Mouse (Mus musculus): ENCODE data around the gene Gas2l2.

The Gas2l2 gene

GRCm38 (mm10) chr11:83429355-83429754 is at the start of gene Gas2l2:
Gas2l2 (minus strand) TSS chr11:83429455.
- in situ Hi-C loops (cut with MboI; ENCODE audit: low sequenced_read_pairs): no loop called here

GRCm38 (mm10) chr11:83473235-83474016 is 44.2 kb upstream of the Gas2l2 start:
- in situ Hi-C loops (cut with MboI; ENCODE audit: low sequenced_read_pairs): no loop called here

GRCm38 (mm10) chr11:83472324-83473234 is 43.3 kb upstream of the Gas2l2 start, which contains the start of gene Taf15:
Taf15 (plus strand) TSS chr11:83473086.
- in situ Hi-C loops (cut with MboI; ENCODE audit: low sequenced_read_pairs): no loop called here

- in situ Hi-C loops (cut with MboI; ENCODE audit: low sequenced_read_pairs): no loop called here
Observed at GRCm38 (mm10) chr11:83471766-83472165, 42.5 kb upstream of the Gas2l2 start.

GRCm38 (mm10) chr11:83468765-83469164 is 39.5 kb upstream of the Gas2l2 start:
- in situ Hi-C loops (cut with MboI; ENCODE audit: low sequenced_read_pairs): no loop called here

- in situ Hi-C loops (cut with MboI; ENCODE audit: low sequenced_read_pairs): no loop called here
Observed at GRCm38 (mm10) chr11:83467120-83467652, 37.9 kb upstream of the Gas2l2 start.

- in situ Hi-C loops (cut with MboI; ENCODE audit: low sequenced_read_pairs): no loop called here
Observed at GRCm38 (mm10) chr11:83465976-83466375, 36.7 kb upstream of the Gas2l2 start.

GRCm38 (mm10) chr11:83462711-83463244 is 33.5 kb upstream of the Gas2l2 start, which contains the start of gene Mmp28:
Mmp28 (minus strand) TSS chr11:83463071.
- in situ Hi-C loops (cut with MboI; ENCODE audit: low sequenced_read_pairs): no loop called here

- in situ Hi-C loops (cut with MboI; ENCODE audit: low sequenced_read_pairs): no loop called here
Observed at GRCm38 (mm10) chr11:83461462-83462027, 32.3 kb upstream of the Gas2l2 start.

GRCm38 (mm10) chr11:83457912-83458601 is 28.8 kb upstream of the Gas2l2 start:
- in situ Hi-C loops (cut with MboI; ENCODE audit: low sequenced_read_pairs): no loop called here

- in situ Hi-C loops (cut with MboI; ENCODE audit: low sequenced_read_pairs): no loop called here
Observed at GRCm38 (mm10) chr11:83457257-83457656, 28.0 kb upstream of the Gas2l2 start.

GRCm38 (mm10) chr11:83455608-83456007 is 26.4 kb upstream of the Gas2l2 start:
- in situ Hi-C loops (cut with MboI; ENCODE audit: low sequenced_read_pairs): no loop called here

GRCm38 (mm10) chr11:83454548-83454947 is 25.3 kb upstream of the Gas2l2 start:
- in situ Hi-C loops (cut with MboI; ENCODE audit: low sequenced_read_pairs): no loop called here

- in situ Hi-C loops (cut with MboI; ENCODE audit: low sequenced_read_pairs): no loop called here
Observed at GRCm38 (mm10) chr11:83451281-83451680, 22.0 kb upstream of the Gas2l2 start.

GRCm38 (mm10) chr11:83450550-83450949 is 21.3 kb upstream of the Gas2l2 start:
- in situ Hi-C loops (cut with MboI; ENCODE audit: low sequenced_read_pairs): no loop called here

- in situ Hi-C loops (cut with MboI; ENCODE audit: low sequenced_read_pairs): no loop called here
Observed at GRCm38 (mm10) chr11:83449298-83449697, 20.0 kb upstream of the Gas2l2 start.

GRCm38 (mm10) chr11:83448927-83449236 is 19.6 kb upstream of the Gas2l2 start:
- in situ Hi-C loops (cut with MboI; ENCODE audit: low sequenced_read_pairs): no loop called here

- in situ Hi-C loops (cut with MboI; ENCODE audit: low sequenced_read_pairs): no loop called here
Observed at GRCm38 (mm10) chr11:83448021-83448926, 19.0 kb upstream of the Gas2l2 start.

- in situ Hi-C loops (cut with MboI; ENCODE audit: low sequenced_read_pairs): no loop called here
Observed at GRCm38 (mm10) chr11:83447612-83448011, 18.4 kb upstream of the Gas2l2 start.
